Mouse (Mus musculus) bone marrow macrophage, adult 2 months (primary cell): ENCODE measurements at regions not wholly inside any gene's neighbourhood (a gene's known extent, or its start where the extent isn't known, plus 50 kb on each side); places are given as distances from the start of the nearest gene placed in this dataset.

ENCODE experiments used
- H3K27ac ChIP-seq: 2 replicates; pipeline ENCODE4 v1.5.1; 2012; ENCODE audit warnings: low read depth, low read length; ENCODE audit not compliant: insufficient read depth
- H3K4me1 ChIP-seq: 2 replicates; pipeline ENCODE4 v1.6.1; 2012; ENCODE audit warnings: low read length; ENCODE audit not compliant: control insufficient read depth, insufficient read depth
- H3K4me3 ChIP-seq: 2 replicates; pipeline ENCODE4 v1.5.1; 2012; ENCODE audit warnings: mild to moderate bottlenecking, low read length, moderate library complexity; ENCODE audit not compliant: insufficient read depth
- CTCF ChIP-seq: IDR thresholded peaks from 2 replicates; pipeline ENCODE4 v1.5.1; 2012; ENCODE audit warnings: low read depth, mild to moderate bottlenecking, low read length, moderate library complexity
- POLR2A ChIP-seq: IDR thresholded peaks from 2 replicates; pipeline ENCODE4 v1.6.1; 2012; ENCODE audit warnings: mild to moderate bottlenecking, low read depth, low read length, borderline replicate concordance

GRCm38 (mm10) chr4:95325861-95326260 is 231.4 kb upstream of the Fggy start:
- TF ChIP-seq POLR2A, result no peak
- TF ChIP-seq CTCF, result no peak
- Histone ChIP-seq H3K4me3 (no peak overlapping the region), H3K4me1 (peaks cover 6% of the 10 kb centered on the region), H3K27ac (no peak overlapping the region)

- Histone ChIP-seq H3K4me1 (peaks cover 20% of the 10 kb centered on the region), H3K4me3 (no peak overlapping the region), H3K27ac (no peak overlapping the region)
- TF ChIP-seq CTCF (no peak), POLR2A (no peak)
Measured at GRCm38 (mm10) chr4:95339822-95340221, 217.5 kb upstream of the Fggy start.

- Histone ChIP-seq H3K27ac (no peak overlapping the region), H3K4me1 (peaks cover 20% of the 10 kb centered on the region), H3K4me3 (no peak overlapping the region)
- TF ChIP-seq POLR2A, result no peak
- TF ChIP-seq CTCF, result no peak
Measured at GRCm38 (mm10) chr4:95340926-95341325, 216.4 kb upstream of the Fggy start.

GRCm38 (mm10) chr4:95346722-95347197 is 210.5 kb upstream of the Fggy start:
- no peak overlapping the region for H3K27ac ChIP-seq

GRCm38 (mm10) chr4:95347436-95347835 is 209.9 kb upstream of the Fggy start:
- no peak overlapping the region for H3K4me3 ChIP-seq

More at GRCm38 (mm10) chr4:95346722-95347197, 210.5 kb upstream of the Fggy start:
- no peak for TF ChIP-seq CTCF
- TF ChIP-seq POLR2A, result no peak
- H3K4me3 ChIP-seq, result no peak overlapping the region
- H3K4me1 ChIP-seq, result peaks cover 23% of the 10 kb centered on the region

GRCm38 (mm10) chr4:95348405-95349123 is 208.7 kb upstream of the Fggy start:
- TF ChIP-seq CTCF, result no peak
- no peak for TF ChIP-seq POLR2A

More at GRCm38 (mm10) chr4:95347436-95347835, 209.9 kb upstream of the Fggy start:
- Histone ChIP-seq H3K4me1 (peaks cover 21% of the 10 kb centered on the region), H3K27ac (no peak overlapping the region)
- TF ChIP-seq POLR2A, result no peak
- no peak for TF ChIP-seq CTCF

GRCm38 (mm10) chr4:95353894-95354319 is 203.4 kb upstream of the Fggy start:
- no peak overlapping the region for H3K4me3 ChIP-seq
- peak overlapping the region; percentile 58 for H3K27ac ChIP-seq
- no peak for TF ChIP-seq CTCF
- no peak for TF ChIP-seq POLR2A
- peaks cover 31% of the 10 kb centered on the region for H3K4me1 ChIP-seq

More at GRCm38 (mm10) chr4:95348405-95349123, 208.7 kb upstream of the Fggy start:
- H3K4me1 ChIP-seq, result peaks cover 25% of the 10 kb centered on the region
- H3K4me3 ChIP-seq, result no peak overlapping the region
- H3K27ac ChIP-seq, result no peak overlapping the region

GRCm38 (mm10) chr4:95358674-95359073 is 198.6 kb upstream of the Fggy start:
- Histone ChIP-seq H3K4me3 (no peak overlapping the region), H3K4me1 (peaks cover 14% of the 10 kb centered on the region)

GRCm38 (mm10) chr4:95360336-95360967 is 196.9 kb upstream of the Fggy start:
- no peak overlapping the region for H3K4me3 ChIP-seq
- no peaks in the 10 kb centered on the region; the same call in 1 of the 2 replicates for H3K4me1 ChIP-seq
- TF ChIP-seq POLR2A (no peak), CTCF (no peak)
- no peak overlapping the region for H3K27ac ChIP-seq

More at GRCm38 (mm10) chr4:95358674-95359073, 198.6 kb upstream of the Fggy start:
- no peak overlapping the region for H3K27ac ChIP-seq
- no peak for TF ChIP-seq CTCF
- TF ChIP-seq POLR2A, result no peak
